Mouse (Mus musculus) hindbrain, embryonic 16.5 days (tissue): ENCODE results near the gene Akap13. TPM values are rescaled to one million over a fixed set of nuclear protein-coding genes. Genes with fewer than 3 reads are reported as not detected.
"Not testable (repeated sequence)": the region's sequence is repeated elsewhere in the genome, so short reads cannot be mapped to it uniquely, and the experiment has no call there.

Source experiments
- ATAC-seq: fragments of 200-750 bp; cut with Nextera tagmentation; 2 replicates; pipeline ENCODE4 v1.8.0; 2017; ENCODE audit warnings: moderate TSS enrichment, moderate library complexity
- H3K27ac ChIP-seq: fragments of 300-500 bp; sonication (generic); 2 replicates; pipeline ENCODE4 v1.5.1; 2014; ENCODE audit warnings: low read depth, mild to moderate bottlenecking, control low read depth, low read length, moderate library complexity
- H3K27me3 ChIP-seq: fragments of 300-500 bp; sonication (generic); replicated peaks from 2 replicates; pipeline ENCODE4 v1.6.1; 2014; ENCODE audit warnings: low read length; ENCODE audit not compliant: control insufficient read depth, insufficient read depth
- H3K36me3 ChIP-seq: fragments of 300-500 bp; sonication (generic); 2 replicates; pipeline ENCODE4 v1.6.1; 2014; ENCODE audit warnings: mild to moderate bottlenecking, low read length, moderate library complexity, mixed read lengths; ENCODE audit not compliant: control insufficient read depth, insufficient read depth
- H3K4me1 ChIP-seq: fragments of 300-500 bp; sonication (generic); 2 replicates; pipeline ENCODE4 v1.6.1; 2014; ENCODE audit warnings: low read depth, low read length; ENCODE audit not compliant: control insufficient read depth, insufficient read depth
- H3K4me2 ChIP-seq: fragments of 300-500 bp; sonication (generic); 2 replicates; pipeline ENCODE4 v1.6.1; 2014; ENCODE audit warnings: mild to moderate bottlenecking, low read length, control low read depth, moderate library complexity
- H3K4me3 ChIP-seq: fragments of 300-500 bp; sonication (generic); 2 replicates; pipeline ENCODE4 v1.5.1; 2014; ENCODE audit warnings: mild to moderate bottlenecking, low read length, control low read depth, moderate library complexity
- H3K9ac ChIP-seq: fragments of 300-500 bp; sonication (generic); 2 replicates; pipeline ENCODE4 v1.6.1; 2014; ENCODE audit warnings: low read depth, mild to moderate bottlenecking, control low read depth, low read length, moderate library complexity
- H3K9me3 ChIP-seq: fragments of 300-500 bp; sonication (generic); 2 replicates; pipeline ENCODE4 v1.6.1; 2014; ENCODE audit warnings: mild to moderate bottlenecking, low read length, moderate library complexity; ENCODE audit not compliant: control insufficient read depth
- WGBS: fragments of 180-500 bp; shearing (Covaris S2); extraction: QIAGEN DNeasy Blood & Tissue Kit; methylation state at CpG from one replicate; pipeline ENCODE4 v1.1.7; 2014; 5-methylcytosine and 5-hydroxymethylcytosine counted together
- polyA plus RNA-seq: library from polyadenylated mRNA; unstranded; fragments of >200 nt; fragmentation: Nextera tagmentation; extraction: Ambion mirVana; gene quantifications from 2 replicates; pipeline ENCODE4 v1.2.1, GENCODE M21; 2015

Gene Akap13
- polyA plus RNA-seq, 1 experiment from 2014 or later: 13.0 TPM

GRCm38 (mm10) chr7:75788801-75789135 lies 333.4 kb downstream of the Akap13 start:
- ATAC-seq, H3K4me2 ChIP-seq, H3K27ac ChIP-seq, H3K9ac ChIP-seq, H3K4me1 ChIP-seq, H3K27me3 ChIP-seq, H3K9me3 ChIP-seq, H3K36me3 ChIP-seq, H3K4me3 ChIP-seq: not testable (repeated sequence)
- WGBS: 90% methylated on average over 3 of the region's 3 CpGs

- Histone ChIP-seq H3K9ac (no peak overlapping the region), H3K4me2 (no peak overlapping the region), H3K4me3 (no peak overlapping the region), H3K9me3 (no peaks in the 10 kb centered on the region), H3K36me3 (no peaks in the 10 kb centered on the region), H3K27me3 (no peaks in the 10 kb centered on the region), H3K4me1 (no peaks in the 10 kb centered on the region), H3K27ac (no peak overlapping the region)
- 95% methylated on average over 6 of the region's 6 CpGs for whole genome bisulfite sequencing
- ATAC-seq: no peak
These were observed 334.4 kb downstream of the Akap13 start for GRCm38 (mm10) chr7:75789746-75790145.

- H3K27me3 ChIP-seq, H3K9ac ChIP-seq, H3K27ac ChIP-seq, H3K36me3 ChIP-seq, H3K4me1 ChIP-seq, H3K9me3 ChIP-seq, H3K4me3 ChIP-seq, H3K4me2 ChIP-seq: not testable (repeated sequence)
- 78% methylated on average over 12 of the region's 13 CpGs for WGBS
- peak; percentile 61; the same call in 1 of the 2 replicates for ATAC-seq
These were observed 335.9 kb downstream of the Akap13 start for GRCm38 (mm10) chr7:75791092-75791837.

GRCm38 (mm10) chr7:75793091-75793490 lies 337.8 kb downstream of the Akap13 start:
- Histone ChIP-seq H3K4me1 (no peaks in the 10 kb centered on the region), H3K36me3 (no peaks in the 10 kb centered on the region), H3K4me2 (no peak overlapping the region), H3K4me3 (no peak overlapping the region), H3K27ac (no peak overlapping the region), H3K27me3 (no peaks in the 10 kb centered on the region), H3K9me3 (no peaks in the 10 kb centered on the region), H3K9ac (no peak overlapping the region)
- WGBS: 58% methylated on average over 2 of the region's 2 CpGs
- no peak for ATAC-seq

GRCm38 (mm10) chr7:75793654-75794335 lies 338.5 kb downstream of the Akap13 start:
- Histone ChIP-seq H3K36me3 (no peaks in the 10 kb centered on the region), H3K9ac (no peak overlapping the region), H3K27ac (no peak overlapping the region), H3K4me2 (no peak overlapping the region), H3K27me3 (no peaks in the 10 kb centered on the region), H3K4me3 (no peak overlapping the region), H3K4me1 (no peaks in the 10 kb centered on the region), H3K9me3 (no peaks in the 10 kb centered on the region)
- no peak for ATAC-seq
- 63% methylated on average over 3 of the region's 3 CpGs for WGBS

DNA sequence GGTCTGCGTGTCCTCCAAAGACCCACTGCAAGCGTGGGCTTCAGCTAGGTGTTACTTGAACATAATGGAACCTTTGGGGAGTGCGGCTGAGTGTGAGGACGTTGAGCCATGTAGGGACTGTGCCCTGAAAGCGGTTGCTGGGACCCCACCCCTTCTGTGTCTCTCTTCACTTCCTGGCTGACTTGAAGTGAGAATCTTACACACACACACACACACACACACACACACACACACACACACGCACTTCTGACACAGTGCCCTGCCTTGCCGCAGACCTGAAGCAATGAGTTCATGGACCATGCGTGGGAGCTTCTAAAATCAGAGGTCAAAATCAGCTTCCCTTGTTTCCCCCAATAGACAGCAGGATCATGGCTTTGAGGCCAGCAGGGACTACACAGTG lies 339.8 kb downstream of the Akap13 start:
- H3K9ac ChIP-seq: no peak overlapping the region
- no peak overlapping the region for H3K4me2 ChIP-seq
- no peak overlapping the region for H3K4me3 ChIP-seq
- ATAC-seq: no peak
- H3K27ac ChIP-seq: no peak overlapping the region
- no peaks in the 10 kb centered on the region for H3K4me1 ChIP-seq
- H3K27me3 ChIP-seq: no peaks in the 10 kb centered on the region
- 91% methylated on average over 8 of the region's 8 CpGs for WGBS
- H3K36me3 ChIP-seq: no peaks in the 10 kb centered on the region
- no peaks in the 10 kb centered on the region for H3K9me3 ChIP-seq

DNA sequence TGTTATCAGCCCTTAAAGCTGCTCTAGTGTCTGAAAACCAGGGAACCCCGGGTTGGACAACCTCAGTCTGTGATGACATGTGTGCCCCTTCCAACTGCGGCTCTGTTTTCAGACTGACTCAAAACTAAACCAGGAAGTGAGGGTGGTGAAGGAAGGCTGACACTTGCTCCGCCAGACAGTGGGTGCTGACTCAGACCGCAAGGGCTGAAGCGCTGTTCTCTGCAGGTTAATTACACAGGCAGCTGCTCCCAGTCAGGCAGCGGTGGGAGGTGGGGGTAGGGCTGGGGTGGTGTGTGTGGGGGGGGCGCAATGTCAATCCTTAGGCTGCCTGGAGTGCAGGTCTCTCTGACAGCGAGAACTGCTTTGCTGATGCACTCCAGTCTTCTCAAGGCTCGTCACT lies 341.1 kb downstream of the Akap13 start:
- H3K4me2 ChIP-seq: no peak overlapping the region
- no peaks in the 10 kb centered on the region for H3K36me3 ChIP-seq
- H3K27me3 ChIP-seq: no peaks in the 10 kb centered on the region
- no peak overlapping the region for H3K4me3 ChIP-seq
- 29% methylated on average over 9 of the region's 9 CpGs for WGBS
- H3K9ac ChIP-seq: no peak overlapping the region
- no peak overlapping the region for H3K27ac ChIP-seq
- no peaks in the 10 kb centered on the region for H3K4me1 ChIP-seq
- ATAC-seq: 0 out of 2 replicates have a peak, but pooled peaks have one; percentile 20
- H3K9me3 ChIP-seq: no peaks in the 10 kb centered on the region

- no peaks in the 10 kb centered on the region for H3K27me3 ChIP-seq
- no peak overlapping the region for H3K4me3 ChIP-seq
- H3K9me3 ChIP-seq: no peaks in the 10 kb centered on the region
- H3K27ac ChIP-seq: no peak overlapping the region
- no peak for ATAC-seq
- H3K4me2 ChIP-seq: no peak overlapping the region
- no peaks in the 10 kb centered on the region for H3K36me3 ChIP-seq
- WGBS: 70% methylated on average over 4 of the region's 4 CpGs
- no peak overlapping the region for H3K9ac ChIP-seq
- H3K4me1 ChIP-seq: no peaks in the 10 kb centered on the region
These were observed 345.2 kb downstream of the Akap13 start for GRCm38 (mm10) chr7:75800530-75800929.

DNA sequence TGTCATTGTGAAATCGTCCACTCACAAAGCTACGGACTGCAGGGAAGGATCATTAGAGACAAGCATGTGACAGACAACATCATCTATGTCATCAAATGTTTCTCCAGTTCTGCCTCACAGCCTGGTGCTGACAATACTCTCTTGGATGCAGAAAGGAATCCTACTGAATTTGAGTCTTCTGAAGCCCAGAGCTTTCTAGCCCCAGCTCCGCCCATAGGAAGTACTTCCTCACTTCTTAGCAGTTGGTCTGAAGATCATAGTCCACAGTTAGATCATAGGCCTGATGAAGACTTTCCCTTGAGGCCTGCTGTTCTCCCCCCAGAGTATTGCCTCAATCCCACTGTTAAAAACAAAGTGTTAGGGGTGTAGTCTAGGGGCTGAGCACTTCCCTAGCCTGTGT lies 345.7 kb downstream of the Akap13 start:
- H3K4me1 ChIP-seq: no peaks in the 10 kb centered on the region
- no peak for ATAC-seq
- no peak overlapping the region for H3K9ac ChIP-seq
- no peaks in the 10 kb centered on the region for H3K36me3 ChIP-seq
- H3K4me2 ChIP-seq: no peak overlapping the region
- 90% methylated on average over 3 of the region's 3 CpGs for WGBS
- no peaks in the 10 kb centered on the region for H3K9me3 ChIP-seq
- H3K27me3 ChIP-seq: no peaks in the 10 kb centered on the region
- no peak overlapping the region for H3K27ac ChIP-seq
- H3K4me3 ChIP-seq: no peak overlapping the region
